Mouse (Mus musculus): ENCODE measurements at regions not wholly inside any gene's neighbourhood (a gene's known extent, or its start where the extent isn't known, plus 50 kb on each side); places are given as distances from the start of the nearest gene placed in this dataset.

DNA sequence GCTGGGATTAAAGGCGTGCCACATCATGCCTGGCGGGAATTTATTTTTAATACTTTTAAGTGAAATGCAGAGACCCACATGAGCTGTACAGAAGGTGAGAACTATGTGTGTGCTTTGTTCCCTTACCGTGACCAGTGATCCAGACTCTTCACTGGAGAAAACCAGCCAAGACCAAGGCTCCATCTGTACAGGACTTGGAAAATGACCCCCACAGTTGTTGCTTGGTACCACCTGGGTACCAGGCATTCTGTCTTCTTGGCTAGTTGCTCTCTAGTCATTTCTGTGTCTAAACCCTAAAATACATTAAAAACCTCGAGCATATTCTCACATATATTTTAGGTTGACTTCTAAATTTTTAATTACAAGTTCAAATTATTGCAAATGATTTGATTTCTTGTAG is 491.5 kb upstream of the Nox3 start:
- TF ChIP-seq EP300 (optimal IDR thresholded peaks at IDR 0.05) = no peak
- TF ChIP-seq CTCF (IDR thresholded peaks at IDR 0.05; ENCODE audit: low read depth) = no peak
